Mouse (Mus musculus): Measurements from ENCODE around the gene Olfr1033. TPM values are rescaled to one million over a fixed set of nuclear protein-coding genes. Genes with fewer than 3 reads are reported as not detected.
"Not testable (repeated sequence)": the region's sequence is repeated elsewhere in the genome, so short reads cannot be mapped to it uniquely, and the experiment has no call there.

Gene Olfr1033
- total RNA-seq (2021) = 1 to 10 TPM; 3.2 to 6.0 TPM
- long read RNA-seq, experiment 1, partial matches to known transcripts = 0 of 2 reads
- long read RNA-seq, experiment 1, other reads (novel, unspliced or antisense) = 2 of 2 reads
- long read RNA-seq, experiment 2, partial matches to known transcripts = 0 of 13 reads
- long read RNA-seq, experiment 2, other reads (novel, unspliced or antisense) = 13 of 13 reads

DNA sequence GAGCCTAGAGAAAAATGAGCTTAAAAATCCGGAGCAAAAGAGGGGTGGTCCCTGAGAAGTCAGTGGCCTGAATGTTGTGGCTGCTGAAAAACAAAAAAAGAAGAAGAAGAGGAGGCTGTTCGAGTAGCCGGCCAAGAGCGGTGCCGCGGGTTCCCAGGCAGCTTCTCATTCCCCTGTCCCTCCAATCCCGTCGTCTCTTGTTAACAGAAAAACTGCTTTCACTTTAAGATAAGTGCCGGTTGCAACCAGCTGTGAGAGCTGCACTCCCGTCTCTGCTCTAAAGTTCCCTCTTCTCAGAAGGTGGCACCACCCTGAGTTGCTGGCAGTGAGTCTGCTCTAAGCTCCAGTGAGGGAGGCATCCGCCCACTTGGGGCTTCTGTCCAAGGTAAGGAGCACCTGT is at the start of gene Olfr1033:
Gene Olfr1033, plus strand, starts transcription at position 228 of the 400 bp plus-strand sequence.
- DNase-seq (ENCODE audit: low spot score in 2 of 2) = not testable (repeated sequence)

- no peak for DNase-seq (ENCODE audit: low spot score in 2 of 2)
Observed at GRCm38 (mm10) chr2:85973595-85973994, 46.8 kb upstream of the Olfr1033 start, which contains the start of gene Olfr1029. Olfr1029 (plus strand) TSS chr2:85973895.

GRCm38 (mm10) chr2:85978976-85979375 is 41.5 kb upstream of the Olfr1033 start, which contains the start of gene Olfr1030:
Olfr1030 (plus strand) TSS chr2:85979276.
- no peak for DNase-seq (ENCODE audit: low spot score in 2 of 2)

- DNase-seq (ENCODE audit: low spot score in 2 of 2) = no peak
Observed at GRCm38 (mm10) chr2:85990004-85990403, 30.4 kb upstream of the Olfr1033 start, which contains the start of gene Olfr1031. Olfr1031 (plus strand) TSS chr2:85990304.

DNA sequence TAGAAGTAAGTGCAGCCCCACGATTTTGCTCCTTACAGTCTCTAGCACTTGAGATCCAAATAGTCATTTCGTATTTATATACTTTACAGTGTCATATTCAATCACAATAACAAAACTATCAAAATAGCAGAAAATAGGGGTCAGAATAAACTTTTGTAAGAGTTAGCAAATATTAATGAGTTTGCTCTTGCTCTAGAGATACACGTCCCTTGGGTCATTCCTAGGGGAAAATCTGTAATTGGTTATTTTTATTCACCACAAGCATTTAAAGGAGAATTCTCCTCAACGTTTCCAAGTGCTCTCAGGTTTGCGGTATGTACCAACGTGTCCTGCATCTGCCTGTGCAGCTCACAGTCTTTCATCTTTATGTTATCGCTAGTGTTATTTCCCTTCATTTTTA is 15.2 kb upstream of the Olfr1033 start, which contains the start of gene Olfr1032:
Gene Olfr1032, plus strand, starts transcription at position 301 of the 400 bp plus-strand sequence.
- no peak for DNase-seq (ENCODE audit: low spot score in 2 of 2)

- not testable (repeated sequence) for DNase-seq (ENCODE audit: low spot score in 2 of 2)
Observed at GRCm38 (mm10) chr2:86021518-86021917, 1.1 kb downstream of the Olfr1033 start.

DNA sequence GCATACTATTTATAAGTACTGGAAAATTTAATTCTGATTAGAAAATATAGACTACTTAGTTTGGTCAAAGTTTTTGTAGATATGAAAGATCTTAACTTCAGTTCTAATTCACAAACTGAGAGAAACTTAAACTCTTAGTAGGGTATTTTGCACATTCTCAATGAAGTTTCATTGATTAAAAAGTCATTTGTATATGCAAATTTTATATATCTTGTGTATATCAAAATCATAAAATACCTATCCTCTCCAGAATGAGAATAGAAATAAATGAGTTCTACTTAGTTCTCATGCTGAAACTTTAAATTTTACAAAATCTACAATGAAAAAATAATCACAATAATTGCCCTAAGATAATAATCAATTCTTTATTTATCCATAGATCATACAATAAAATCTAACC is 25.1 kb downstream of the Olfr1033 start, which contains the start of gene Olfr1034:
Gene Olfr1034, plus strand, starts transcription at position 301 of the 400 bp plus-strand sequence.
- DNase-seq (ENCODE audit: low spot score in 2 of 2) = no peak

GRCm38 (mm10) chr2:86050777-86051176 is 30.3 kb downstream of the Olfr1033 start:
- not testable (repeated sequence) for DNase-seq (ENCODE audit: low spot score in 2 of 2)

- DNase-seq (ENCODE audit: low spot score in 2 of 2) = not testable (repeated sequence)
Observed at GRCm38 (mm10) chr2:86063766-86064165, 43.3 kb downstream of the Olfr1033 start.

DNA sequence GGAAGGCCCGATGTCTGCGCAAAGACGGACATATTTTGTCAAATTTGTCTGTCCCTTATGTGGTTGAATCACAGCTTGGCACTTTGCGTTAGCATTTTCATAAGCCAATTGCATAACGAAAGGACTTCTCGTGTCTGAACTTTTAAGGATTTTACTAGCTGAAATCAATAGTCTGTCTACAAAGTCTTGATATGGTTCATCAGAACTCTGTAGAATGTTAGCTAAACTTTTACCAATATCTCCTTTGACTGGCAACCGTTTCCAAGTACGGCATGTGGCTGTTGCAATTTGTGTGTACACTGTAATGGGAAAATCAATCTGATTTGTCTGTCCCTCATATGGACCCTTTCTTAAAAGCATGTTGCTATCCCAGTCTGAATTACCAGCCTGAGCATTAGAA is 49.8 kb downstream of the Olfr1033 start:
- no peak for DNase-seq (ENCODE audit: low spot score in 2 of 2)

DNA sequence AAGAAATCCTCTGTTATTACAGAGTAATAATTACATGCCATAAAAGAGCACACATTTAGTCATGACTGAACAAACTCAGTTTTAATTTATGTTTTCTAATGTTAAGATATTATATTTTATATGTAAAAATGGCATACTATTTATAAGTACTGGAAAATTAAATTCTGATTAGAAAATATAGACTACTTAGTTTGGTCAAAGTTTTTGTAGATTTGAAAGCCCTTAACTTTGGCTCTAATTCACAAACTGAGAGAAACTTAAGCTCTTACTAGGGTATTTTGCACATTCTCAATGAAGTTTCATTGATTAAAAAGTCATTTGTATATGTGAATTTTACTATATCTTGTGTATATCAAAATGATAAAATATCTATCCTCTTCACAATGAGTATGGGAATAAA is 53.3 kb downstream of the Olfr1033 start, which contains the start of gene Olfr1036:
Gene Olfr1036, plus strand, starts transcription at position 301 of the 400 bp plus-strand sequence.
- DNase-seq (ENCODE audit: low spot score in 2 of 2) = not testable (repeated sequence)

DNA sequence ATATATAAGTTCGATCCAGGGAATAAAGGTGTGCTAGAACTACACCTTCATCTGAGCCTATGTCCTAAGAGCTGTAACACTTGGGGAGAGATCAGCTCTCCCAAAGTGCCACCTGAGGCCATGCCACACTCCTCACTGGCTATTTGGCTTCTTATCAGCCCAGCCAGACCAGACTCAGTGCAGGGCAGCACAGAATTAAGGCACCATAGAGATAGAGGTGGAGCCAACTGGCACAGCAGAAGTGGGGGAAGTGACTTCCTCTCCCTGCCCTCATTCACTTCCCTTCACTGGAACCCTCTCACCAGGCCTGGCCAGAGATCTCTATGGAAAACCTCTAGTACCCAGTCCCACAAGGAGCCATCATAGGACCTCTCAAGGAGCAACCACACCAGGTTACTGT is 60.0 kb downstream of the Olfr1033 start:
- DNase-seq (ENCODE audit: low spot score in 2 of 2) = not testable (repeated sequence)

DNA sequence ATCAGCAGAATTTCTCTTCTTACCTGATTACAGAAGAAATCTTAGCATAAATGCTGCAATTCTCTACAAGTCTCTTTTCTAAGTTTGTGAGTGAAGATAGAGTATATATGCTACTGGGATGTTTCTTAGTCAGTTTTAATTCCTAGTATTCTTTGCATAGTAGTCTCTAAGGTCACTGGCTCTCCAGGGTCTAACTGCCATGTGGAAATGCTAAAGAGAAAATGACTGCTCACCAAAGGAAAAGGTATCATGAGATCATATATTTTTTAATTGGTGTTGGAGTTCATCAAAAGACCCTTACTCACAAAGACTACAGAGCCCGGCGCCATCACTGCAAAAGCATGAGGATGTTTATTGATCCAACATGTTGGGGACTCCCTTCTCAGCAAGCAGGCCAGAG is 66.9 kb downstream of the Olfr1033 start, which contains the start of gene Olfr1037:
Gene Olfr1037, minus strand, starts transcription at position 101 of the 400 bp plus-strand sequence.
- no peak for DNase-seq (ENCODE audit: low spot score in 2 of 2)

Other genes with a start within 250 kb of the Olfr1033 start
- gene Olfr1014, start 247.9 kb upstream of the Olfr1033 start, total RNA-seq (2021) = not detected
- not detected for gene Olfr1015, start 238.6 kb upstream of the Olfr1033 start, total RNA-seq (2021)
- not detected for gene Olfr1016, start 218.1 kb upstream of the Olfr1033 start, total RNA-seq (2021)
- not detected for gene Olfr1018, start 202.2 kb upstream of the Olfr1033 start, total RNA-seq (2021)
- not detected for gene Olfr1019, start 175.2 kb upstream of the Olfr1033 start, total RNA-seq (2021)
- gene Olfr1020, start 173.6 kb upstream of the Olfr1033 start, total RNA-seq (2021) = not detected
- gene Olfr1022, start 152.0 kb upstream of the Olfr1033 start, total RNA-seq (2021) = not detected
- not detected for gene Olfr1023, start 135.0 kb upstream of the Olfr1033 start, total RNA-seq (2021)
- not detected for gene Olfr1024, start 115.6 kb upstream of the Olfr1033 start, total RNA-seq (2021)
- gene Olfr1025-ps1, start 105.4 kb upstream of the Olfr1033 start, total RNA-seq (2021) = not detected
- not detected for gene Olfr1026, start 99.1 kb upstream of the Olfr1033 start, total RNA-seq (2021)
- not detected for gene Olfr1028, start 70.2 kb upstream of the Olfr1033 start, total RNA-seq (2021)
- not detected for gene Olfr1029, start 46.7 kb upstream of the Olfr1033 start, total RNA-seq (2021)
- gene Olfr1030, start 41.4 kb upstream of the Olfr1033 start, total RNA-seq (2021) = not detected
- gene Olfr1031, start 30.3 kb upstream of the Olfr1033 start, total RNA-seq (2021) = not detected
- gene Olfr1032, start 15.1 kb upstream of the Olfr1033 start, total RNA-seq (2021) = not detected
- under 1 TPM; 0.11 to 0.31 TPM for gene Olfr1034, start 25.2 kb downstream of the Olfr1033 start, total RNA-seq (2021)
- gene Olfr1036, start 53.4 kb downstream of the Olfr1033 start, total RNA-seq (2021) = not detected
- not detected for gene Olfr1037, start 66.8 kb downstream of the Olfr1033 start, total RNA-seq (2021)
- gene Olfr1039, start 115.3 kb downstream of the Olfr1033 start, total RNA-seq (2021) = not detected
- gene Olfr1040, start 126.1 kb downstream of the Olfr1033 start, total RNA-seq (2021) = not detected
- gene Olfr1042, start 141.2 kb downstream of the Olfr1033 start, total RNA-seq (2021) = not detected
- not detected for gene Olfr1043, start 146.9 kb downstream of the Olfr1033 start, total RNA-seq (2021)
- not detected for gene Olfr1044, start 157.2 kb downstream of the Olfr1033 start, total RNA-seq (2021)
- not detected for gene Olfr52, start 165.1 kb downstream of the Olfr1033 start, total RNA-seq (2021)
- gene Olfr1045, start 182.4 kb downstream of the Olfr1033 start, total RNA-seq (2021) = not detected
- not detected for gene Olfr1046, start 198.7 kb downstream of the Olfr1033 start, total RNA-seq (2021)
- not detected for gene Olfr1047, start 210.8 kb downstream of the Olfr1033 start, total RNA-seq (2021)
- not detected for gene Olfr1048, start 219.7 kb downstream of the Olfr1033 start, total RNA-seq (2021)
- not detected for gene Olfr1049, start 237.7 kb downstream of the Olfr1033 start, total RNA-seq (2021)

Data from adrenal gland, postnatal 4 days (tissue).